Mouse (Mus musculus) small intestine, adult 2 months (tissue): Measurements from ENCODE around the gene Srl.

Experiments used
- CTCF ChIP-seq: fragments of 200-500 bp; IDR thresholded peaks from 2 replicates; pipeline ENCODE4 v1.5.1; 2012; ENCODE audit warnings: low read depth, mild to moderate bottlenecking, control low read depth, inconsistent platforms, low read length, moderate library complexity, mixed read lengths; ENCODE audit not compliant: insufficient replicate concordance, insufficient read length; ENCODE audit errors: extremely low read depth
- POLR2A ChIP-seq: fragments of 200-500 bp; IDR thresholded peaks from 2 replicates; pipeline ENCODE4 v1.6.1; 2012; ENCODE audit warnings: low read depth, mild to moderate bottlenecking, control low read depth, inconsistent platforms, low read length, moderate library complexity

GRCm38 (mm10) chr16:4557949-4558348, 16.3 kb upstream of the Srl start:
- TF ChIP-seq CTCF (no peak), POLR2A (peak; percentile 48; the same call in 1 of the 2 replicates)
